Mouse (Mus musculus) erythroblast, embryonic 14.5 days (primary cell): Measurements from ENCODE around the gene Utf1.

Experiments used
- GATA1 ChIP-seq: IDR thresholded peaks from 2 replicates; pipeline ENCODE4 v1.6.1; 2012; ENCODE audit warnings: low read length, inconsistent platforms, mixed read lengths
- TAL1 ChIP-seq: IDR thresholded peaks from 3 replicates; pipeline ENCODE4 v1.6.1; 2012; ENCODE audit warnings: low read length, inconsistent platforms, mixed read lengths

- TF ChIP-seq GATA1 (no peak), TAL1 (no peak)
These were observed 6.5 kb upstream of the Utf1 start for GRCm38 (mm10) chr7:139937138-139937537.
